Comparison of ENCODE assay signal across 15 mouse cellular contexts in genomic region chr6:108665587-108665986, GRCm38 (mm10). TPM values are rescaled to one million over a fixed set of nuclear protein-coding genes. Genes with fewer than 3 reads are reported as not detected.
A peak's percentile ranks its signal among the peaks of the same experiment; 100 is the strongest.
DNase-seq lines count a peak whose midpoint lies in the region; ATAC-seq lines count a peak whose summit lies in the region.
"Had no signal": no experiment of that assay in that cellular context is flagged by ENCODE, and none has a peak within 500 bp of the region (broad histone marks: within the 10 kb centered on the region; RNA-seq: fewer than 3 reads in every experiment).

No protein-coding gene starts in this region.

- peaks cover 92% of the 10 kb centered on the region for H3K4me1 ChIP-seq in megakaryocyte, embryonic 14.5 days

- H3K36me3 ChIP-seq in megakaryocyte, embryonic 14.5 days (replicated peaks; ENCODE audit: low read length): peaks cover 44% of the 10 kb centered on the region

- ATAC-seq in megakaryocyte, adult 5-6 weeks (ENCODE audit: poor library complexity, severe bottlenecking): no peak
- ATAC-seq: forebrain, embryonic 14.5 days; hindbrain, postnatal 0 days; liver, embryonic 12.5 days had no signal

- no peaks in the 10 kb centered on the region for H3K9me3 ChIP-seq in megakaryocyte, embryonic 14.5 days
- H3K9me3 ChIP-seq: liver, embryonic 12.5 days had no signal

- H3K27me3 ChIP-seq in megakaryocyte, embryonic 14.5 days (replicated peaks): no peaks in the 10 kb centered on the region

- H3K4me3 ChIP-seq in megakaryocyte, embryonic 14.5 days (replicated peaks): peak overlapping the region; percentile 74
- H3K4me3 ChIP-seq: liver, embryonic 12.5 days had no signal

- peak; percentile 8 for DNase-seq in cerebellum, adult 11-12 months
- DNase-seq in cerebellum, postnatal 4 days (ENCODE audit: low spot score in 2 of 2): no peak
- DNase-seq in induced T-regulatory cell, adult 2 months (ENCODE audit: low read depth): peak; percentile 58
- no peak for DNase-seq in spleen, postnatal 14 days (ENCODE audit: low spot score in 2 of 2)
- no peak for DNase-seq in kidney, adult 8-10 months
- DNase-seq in lung, postnatal 25 days (ENCODE audit: low spot score): no peak
- DNase-seq: adrenal gland, postnatal 10 days; embryo, embryonic 11 days; heart, postnatal 14 days; thymus, postnatal 36 days had no signal

RNA-seq across cellular contexts. Expression of gene Bhlhe40, which starts 5.2 kb away (rescaled TPM):
- polyA plus RNA-seq in megakaryocyte, embryonic 14.5 days (2012; ENCODE audit: insufficient read depth, low replicate concordance): 12.0 and 24.0 TPM in 2 replicates
- total RNA-seq in megakaryocyte, adult 5-6 weeks (2015): 5.7 and 11.9 TPM in 2 replicates
- 11.6 and 14.3 TPM in 2 replicates for total RNA-seq in megakaryocyte, adult 5-6 weeks (2017)

Comparison
In these comparisons a context has a peak if more than half of its experiments do, and no peak if none do; other contexts are left out.
1. DNase-seq: peak in cerebellum, adult 11-12 months (single experiment) and induced T-regulatory cell, adult 2 months (single experiment); none in cerebellum, postnatal 4 days (0 of 2), spleen, postnatal 14 days (0 of 2), kidney, adult 8-10 months (0 of 2) and lung, postnatal 25 days (single experiment).